Mouse (Mus musculus) left cerebral cortex, postnatal 10 days (tissue): ENCODE data around the gene Ush2a. TPM values are rescaled to one million over a fixed set of nuclear protein-coding genes. Genes with fewer than 3 reads are reported as not detected.

ENCODE experiments used
- DNase-seq, 2 experiments: peaks; one replicate each; pipeline ENCODE4 v3.0.0; 2021 to 2022; ENCODE audit warnings: low spot score in 2 of 2, mixed read lengths in 1 of 2; ENCODE audit errors: extremely low spot score in 1 of 2
- intact Hi-C: fragments of 180-260 bp; cut with DNase I; formaldehyde crosslinking; loops from one replicate; pipeline ENCODE4 v1.15.1; 2025
- total RNA-seq, 2 experiments: library from RNA; stranded (reverse); gene quantifications; 2 replicates each; pipeline ENCODE4 v1.2.3; 2021

The Ush2a gene
- total RNA-seq, 2 experiments from 2014 or later: 0.13 to 0.32 TPM

DNA sequence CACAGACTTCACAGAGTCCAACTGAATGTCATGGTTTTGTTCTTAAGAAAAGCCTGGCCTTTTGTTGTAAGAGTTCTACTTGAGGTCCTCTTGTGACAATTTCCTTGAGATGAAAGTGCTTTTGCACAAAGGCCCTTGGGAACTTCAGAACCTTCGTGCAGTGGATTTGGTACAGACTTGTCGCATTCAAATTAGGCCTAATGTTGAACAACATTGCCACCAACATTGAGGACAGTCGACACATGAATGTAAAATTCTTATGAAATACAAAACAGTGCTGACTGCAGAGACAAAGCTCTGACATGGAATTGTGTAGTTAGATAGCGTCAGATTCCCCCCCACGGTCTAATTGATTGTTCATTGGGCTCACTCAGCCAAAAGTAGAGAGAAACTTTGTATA is 243.1 kb downstream of the Ush2a start:
- intact Hi-C loops: no loop called here
- DNase-seq: no peak

DNA sequence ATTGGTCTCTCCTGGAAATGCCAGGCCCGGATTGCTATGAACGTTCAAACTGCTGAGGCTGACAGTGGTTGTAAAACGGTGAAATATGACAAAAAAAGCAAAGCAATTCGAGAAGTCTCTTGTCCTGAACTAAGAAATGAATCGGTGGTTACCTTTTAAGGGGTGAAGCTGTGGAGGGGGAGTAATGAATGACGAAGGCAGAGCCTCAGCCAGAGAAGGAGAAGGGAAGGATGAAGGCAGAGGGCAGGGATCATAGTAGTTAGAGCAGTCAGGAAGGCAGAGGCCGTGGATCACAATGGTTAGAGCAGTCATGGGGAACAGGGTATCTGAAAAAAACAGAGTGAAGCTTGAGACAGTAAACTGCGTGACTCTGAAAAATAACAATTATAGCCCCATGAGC is 257.0 kb downstream of the Ush2a start:
- DNase-seq: no peak
- intact Hi-C loops: no loop called here

DNA sequence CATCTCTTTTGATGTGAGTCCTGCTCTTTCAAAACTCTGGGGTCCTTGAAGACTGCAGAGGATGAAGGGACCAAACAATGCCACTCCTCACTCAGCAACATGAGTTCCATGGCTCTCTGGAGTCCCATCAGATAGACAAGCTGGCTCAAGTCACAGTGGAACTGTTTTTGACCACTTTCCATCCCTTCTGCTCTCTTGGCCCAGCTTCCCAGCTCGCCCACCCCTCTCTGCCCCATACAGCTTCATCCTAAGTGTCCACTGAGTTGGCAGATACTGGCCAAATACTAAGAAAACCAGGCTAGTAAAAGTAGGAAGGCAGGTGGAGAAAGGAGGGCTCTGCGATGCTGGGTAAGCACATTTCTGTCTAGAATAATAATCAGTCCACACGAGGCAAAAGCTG is 265.6 kb downstream of the Ush2a start:
- no peak for DNase-seq
- intact Hi-C loops: no loop called here

DNA sequence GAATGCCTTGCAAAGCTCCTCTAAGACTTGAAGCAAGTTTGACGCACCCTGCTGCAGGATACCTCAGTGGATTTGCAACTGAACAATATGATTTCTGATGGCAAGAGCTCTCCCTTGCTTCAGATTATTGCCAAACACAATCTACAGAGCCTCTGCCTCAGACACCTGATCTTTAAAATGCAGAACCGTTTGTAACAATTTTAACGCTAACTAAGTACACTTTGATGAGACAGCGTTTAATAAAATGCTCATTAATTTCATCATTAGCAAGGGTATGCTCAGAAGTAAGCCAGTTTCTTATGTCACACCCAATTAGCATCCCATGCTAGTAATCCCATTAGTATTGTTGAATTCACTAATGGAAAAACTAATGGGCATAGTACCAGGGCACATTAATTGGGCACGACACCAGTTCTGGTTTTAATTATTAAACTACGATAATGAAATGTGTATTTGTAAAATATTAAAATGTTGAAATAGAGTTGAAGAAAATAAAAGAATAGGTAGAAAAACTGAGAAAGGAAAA is 267.8 kb downstream of the Ush2a start:
- no peak for DNase-seq
- intact Hi-C loops: no loop called here

DNA sequence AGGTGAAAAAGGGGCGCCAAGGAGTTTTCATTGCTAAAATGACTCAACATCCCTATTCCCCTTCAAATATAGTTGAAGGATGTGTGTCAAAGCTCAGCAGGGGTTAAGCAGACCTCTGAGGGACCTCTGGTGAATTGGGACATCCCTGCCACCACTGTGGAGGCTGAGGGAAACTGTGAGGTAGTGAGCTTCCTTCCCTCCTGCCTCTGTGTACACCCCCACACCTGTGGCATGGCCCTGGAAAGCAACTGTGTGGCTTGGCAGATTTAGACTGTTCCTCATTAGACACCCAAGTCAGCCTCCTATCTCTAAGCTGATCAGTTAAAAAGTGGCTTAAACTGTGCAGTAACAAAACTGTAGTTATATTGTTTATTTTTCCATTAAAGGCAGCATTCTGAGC is 275.2 kb downstream of the Ush2a start:
- intact Hi-C loops: no loop called here
- DNase-seq: no peak

DNA sequence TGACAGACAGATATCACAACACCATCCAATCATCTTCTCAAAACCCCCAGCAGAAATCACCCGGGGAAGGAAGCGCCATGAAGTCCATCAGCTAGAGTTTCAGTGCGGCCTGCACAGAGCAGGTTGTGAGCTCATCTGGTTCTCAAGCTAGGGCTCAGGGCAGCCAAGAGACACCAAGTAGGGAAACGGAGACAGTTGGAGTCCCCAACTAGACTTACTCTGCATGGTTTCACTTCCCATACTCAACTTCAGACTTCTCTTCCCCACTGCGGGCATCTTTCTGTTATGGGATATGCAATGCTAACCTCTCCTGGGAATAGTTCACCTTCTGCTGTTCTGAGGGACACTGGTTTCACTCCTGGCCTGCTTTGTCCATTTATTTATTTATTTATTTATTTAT is 277.8 kb downstream of the Ush2a start:
- no peak for DNase-seq
- intact Hi-C loops: no loop called here

DNA sequence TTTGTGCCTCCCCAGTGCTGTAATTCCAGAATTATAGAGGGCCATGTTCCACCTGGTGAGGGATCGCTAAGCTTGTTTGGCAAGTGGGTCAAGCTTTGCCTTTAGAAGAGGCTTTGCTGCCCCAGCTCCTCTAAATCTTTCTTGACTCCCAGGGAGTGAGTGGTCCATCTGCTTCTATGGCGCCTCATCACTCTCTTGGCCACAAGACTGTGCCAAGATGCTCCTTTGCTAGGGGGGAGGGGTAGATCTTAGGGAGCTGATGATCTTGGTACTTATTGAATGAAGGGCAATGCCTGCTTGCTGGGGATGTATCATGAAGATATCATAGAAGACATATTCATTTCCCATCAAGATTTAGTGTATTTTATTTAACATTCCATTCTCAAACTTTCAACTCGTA is 279.7 kb downstream of the Ush2a start:
- no peak for DNase-seq
- intact Hi-C loops: no loop called here

DNA sequence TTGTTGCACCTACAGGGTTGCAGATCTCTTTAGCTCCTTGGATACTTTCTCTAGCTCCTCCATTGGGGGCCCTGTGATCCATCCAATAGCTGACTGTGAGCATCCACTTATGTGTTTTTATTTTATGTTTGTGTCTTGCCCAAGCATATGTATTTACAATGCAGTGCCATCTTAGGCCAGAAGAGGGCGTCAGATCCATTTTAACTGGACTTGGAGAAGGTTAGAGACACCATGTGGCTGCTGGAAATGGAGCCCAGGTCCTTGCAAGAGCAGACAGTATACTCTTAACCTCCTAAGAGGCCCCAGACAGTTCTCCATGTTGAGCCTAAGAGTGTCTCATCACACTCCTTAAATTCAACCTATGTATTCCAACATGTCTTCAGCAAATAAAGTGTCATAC is 281.5 kb downstream of the Ush2a start:
- no peak for DNase-seq
- intact Hi-C loops: no loop called here

DNA sequence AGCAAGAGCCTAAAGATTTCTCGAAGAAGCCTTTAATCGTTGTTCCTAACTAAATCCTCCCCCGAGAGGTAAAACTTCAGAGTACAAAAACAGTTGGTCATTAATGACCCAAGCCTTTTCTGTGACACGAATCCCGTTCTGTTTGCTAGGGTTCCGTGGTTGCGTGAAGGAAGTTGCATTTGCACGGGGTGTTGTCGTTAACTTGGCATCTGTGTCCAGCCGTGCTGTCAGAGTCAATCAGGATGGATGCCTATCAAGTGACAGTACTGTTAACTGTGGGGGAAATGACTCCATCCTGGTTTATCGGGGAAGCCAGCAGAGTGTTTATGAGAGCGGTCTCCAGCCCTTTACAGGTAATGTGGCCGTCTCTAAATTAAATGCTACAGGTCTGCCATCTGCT is 287.9 kb downstream of the Ush2a start:
- DNase-seq: no peak
- intact Hi-C loops: no loop called here

DNA sequence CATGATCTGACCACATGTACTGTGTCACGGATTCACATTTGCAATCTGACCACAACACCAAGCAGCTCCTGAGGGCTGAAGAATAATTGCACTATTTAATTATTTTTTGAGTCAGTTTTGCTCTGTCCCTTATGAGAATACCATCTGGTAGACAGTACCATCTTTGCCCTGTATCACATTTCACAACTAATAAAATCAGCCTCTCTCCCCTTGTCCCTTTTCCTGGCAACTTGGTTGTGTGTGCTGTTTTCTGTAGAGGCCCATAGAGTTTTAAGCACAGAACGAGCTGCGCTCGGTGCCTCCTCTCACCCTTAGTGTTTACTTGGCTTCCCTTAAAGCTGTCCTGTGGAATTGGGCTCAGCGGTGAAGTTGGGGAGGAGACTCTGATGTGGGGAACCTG is 290.0 kb downstream of the Ush2a start:
- intact Hi-C loops: no loop called here
- DNase-seq: no peak

DNA sequence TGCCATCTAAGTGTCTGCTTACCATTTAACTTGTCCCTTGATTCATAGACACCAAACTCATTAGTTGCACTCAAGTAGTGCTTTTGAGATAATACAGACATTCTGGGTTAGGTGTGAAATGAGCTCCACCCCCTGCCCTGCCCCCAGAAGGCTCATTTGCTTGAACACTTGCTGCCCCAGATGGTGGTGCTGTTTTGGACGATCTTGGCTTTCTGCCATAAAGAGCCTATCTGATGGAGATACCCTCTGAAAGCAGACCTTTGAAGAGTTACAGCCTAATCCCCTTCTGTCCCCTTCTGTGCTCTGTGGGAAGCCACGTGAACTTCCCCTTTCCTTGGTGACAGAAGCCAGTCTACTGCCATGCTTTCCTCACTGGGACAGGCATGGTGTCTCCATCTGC is 297.1 kb downstream of the Ush2a start:
- no peak for DNase-seq
- intact Hi-C loops: no loop called here

DNA sequence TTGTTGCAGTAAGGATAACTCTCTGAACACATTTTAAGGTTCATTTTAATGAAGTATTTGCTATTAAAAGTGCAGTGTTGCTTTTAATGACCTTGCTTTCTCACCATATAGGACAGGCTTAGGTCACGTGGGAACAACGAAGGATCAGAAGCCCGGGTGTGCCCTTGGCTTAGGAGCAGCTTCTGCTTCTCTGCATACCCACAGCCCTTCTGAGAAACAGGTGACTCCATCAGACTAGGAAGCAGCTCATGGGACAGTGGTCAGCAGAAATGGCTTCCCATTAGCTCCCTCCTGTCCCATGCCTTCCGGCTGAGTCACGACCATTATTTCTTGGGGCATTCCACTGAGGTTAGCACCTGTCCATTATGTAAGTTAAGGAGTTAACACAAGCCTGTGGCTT is 304.4 kb downstream of the Ush2a start:
- intact Hi-C loops: no loop called here

DNA sequence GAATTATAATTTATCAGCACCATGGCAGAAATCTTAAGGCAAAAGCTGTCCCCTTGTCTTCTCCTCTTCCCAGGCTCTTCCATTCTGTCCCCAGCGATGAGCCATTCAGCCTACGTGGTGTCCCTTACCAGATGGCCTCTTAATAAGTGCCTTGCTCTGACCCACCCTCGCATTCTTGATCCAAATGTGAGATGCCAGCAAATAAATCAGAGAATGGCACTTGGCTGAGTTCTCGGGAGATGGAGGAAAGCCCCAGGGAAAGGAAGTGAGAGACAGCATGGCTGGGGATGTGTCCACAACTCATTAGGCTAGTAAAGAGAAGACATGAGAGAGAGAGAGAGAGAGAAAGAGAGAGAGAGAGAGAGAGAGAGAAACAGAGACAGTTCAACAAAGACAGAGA is 305.7 kb downstream of the Ush2a start:
- intact Hi-C loops: no loop called here
- no peak for DNase-seq

More for the DNA sequence above, 304.4 kb downstream of the Ush2a start:
- no peak for DNase-seq

DNA sequence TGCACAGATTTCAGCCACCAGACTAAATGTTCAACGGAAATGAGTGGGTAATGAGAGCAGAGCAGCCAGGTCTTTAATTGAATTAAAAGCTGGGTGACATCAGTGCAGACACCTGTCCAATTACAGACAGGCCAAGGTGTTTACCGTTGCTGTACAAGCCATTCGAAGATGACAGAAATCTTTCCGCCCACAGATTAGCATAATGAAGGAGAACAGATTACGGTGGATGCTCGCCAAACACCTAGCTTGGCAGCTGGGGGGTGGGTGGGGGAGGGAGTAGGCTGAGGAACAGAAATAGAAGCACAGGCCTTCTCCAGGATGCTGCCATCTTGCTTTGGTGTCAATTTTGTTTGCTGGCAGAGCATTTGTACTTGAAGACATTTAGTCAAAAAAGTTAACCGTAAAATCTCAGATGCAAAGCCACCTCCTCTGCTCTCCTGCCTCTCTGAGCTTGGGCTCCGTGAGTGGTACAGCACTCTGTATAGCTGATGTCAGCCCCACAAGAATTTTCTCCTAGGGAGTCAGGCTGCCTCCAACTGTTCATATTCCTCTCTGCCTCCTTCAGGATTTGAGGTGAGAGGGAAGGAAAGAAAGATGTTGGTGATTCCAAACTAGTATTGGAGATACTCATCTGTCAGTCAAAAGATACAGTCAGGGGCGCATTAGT is 306.6 kb downstream of the Ush2a start:
- intact Hi-C loops: no loop called here
- no peak for DNase-seq

DNA sequence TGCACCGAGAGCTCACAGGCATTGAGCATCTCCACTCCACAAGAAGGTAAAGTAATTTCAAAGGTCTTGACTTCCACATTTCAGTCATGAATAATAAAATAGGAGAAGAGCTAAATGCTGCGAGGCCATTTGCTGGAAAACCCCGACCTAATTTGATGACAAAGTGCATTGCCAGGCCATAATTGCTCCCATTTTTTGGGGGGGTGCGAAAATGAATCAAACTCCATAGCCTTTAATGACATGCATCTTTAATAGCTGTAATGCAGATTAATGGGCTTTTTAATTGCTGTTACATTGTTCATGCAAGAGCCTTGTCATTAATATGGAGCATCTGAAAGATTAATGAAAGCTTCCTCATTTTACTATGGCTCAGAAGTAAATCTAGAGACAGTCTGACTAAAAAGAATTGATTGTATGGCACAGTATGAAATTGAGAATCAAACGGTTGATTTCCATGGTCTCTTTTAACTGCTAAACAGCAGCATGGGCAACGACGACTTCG is 314.5 kb downstream of the Ush2a start:
- intact Hi-C loops: no loop called here
- no peak for DNase-seq

DNA sequence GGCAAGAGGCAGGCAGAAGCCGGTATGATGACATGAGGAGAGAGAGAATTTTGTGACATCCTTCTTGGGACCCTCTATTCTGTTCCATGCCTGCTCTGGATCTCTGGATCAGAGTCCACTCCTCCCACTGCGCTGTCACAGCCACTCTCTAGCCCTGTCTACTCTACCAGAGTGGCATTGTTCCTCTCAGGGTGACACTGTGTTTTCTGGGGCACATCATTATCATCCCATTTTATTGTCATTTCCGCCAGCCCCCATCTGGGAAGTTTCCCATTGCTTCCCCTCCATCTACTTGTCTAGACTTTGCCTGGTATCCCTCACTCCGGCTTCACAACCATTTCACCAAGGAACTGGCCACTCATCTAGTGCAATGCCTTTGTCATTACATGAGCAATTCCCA is 315.6 kb downstream of the Ush2a start:
- intact Hi-C loops: no loop called here
- DNase-seq: no peak

DNA sequence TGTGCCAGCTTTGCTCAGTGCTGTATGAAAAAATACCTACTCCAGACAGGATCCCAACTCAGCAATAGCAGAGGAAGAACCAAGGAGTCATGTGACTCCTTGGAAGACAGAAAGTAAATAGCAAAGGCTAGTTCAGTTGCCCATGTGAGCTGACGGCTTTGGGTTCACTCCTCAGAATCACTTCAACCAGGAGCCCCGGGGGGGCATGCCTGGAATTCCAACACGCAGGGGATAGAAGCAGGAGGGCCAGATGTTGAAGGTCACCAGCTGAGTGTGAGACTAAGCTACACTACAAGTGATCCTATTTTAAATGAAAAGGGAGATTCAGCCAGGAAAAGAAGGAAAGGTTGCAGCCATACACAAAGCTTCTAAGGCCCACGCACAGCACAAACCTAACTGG is 319.3 kb downstream of the Ush2a start:
- no peak for DNase-seq
- intact Hi-C loops: no loop called here

DNA sequence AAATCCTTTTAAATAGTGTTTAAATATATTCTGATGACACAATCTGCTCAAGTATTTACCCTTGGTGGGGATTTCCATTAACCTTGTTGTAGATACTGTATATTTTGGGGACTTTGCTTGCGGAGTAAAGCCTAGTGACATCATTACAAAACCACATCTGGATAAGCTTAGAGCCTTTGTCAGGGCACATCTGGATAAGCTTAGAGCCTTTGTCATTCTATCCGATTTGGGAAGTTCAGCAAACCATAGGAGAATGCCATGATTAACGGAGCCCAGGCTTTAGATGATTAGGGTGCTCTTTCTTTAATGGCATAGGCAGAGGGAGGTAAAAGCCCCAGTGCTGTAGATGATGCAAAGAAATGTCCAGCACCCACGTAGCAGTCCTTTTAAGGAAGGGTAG is 333.4 kb downstream of the Ush2a start:
- DNase-seq: no peak
- intact Hi-C loops: no loop called here

DNA sequence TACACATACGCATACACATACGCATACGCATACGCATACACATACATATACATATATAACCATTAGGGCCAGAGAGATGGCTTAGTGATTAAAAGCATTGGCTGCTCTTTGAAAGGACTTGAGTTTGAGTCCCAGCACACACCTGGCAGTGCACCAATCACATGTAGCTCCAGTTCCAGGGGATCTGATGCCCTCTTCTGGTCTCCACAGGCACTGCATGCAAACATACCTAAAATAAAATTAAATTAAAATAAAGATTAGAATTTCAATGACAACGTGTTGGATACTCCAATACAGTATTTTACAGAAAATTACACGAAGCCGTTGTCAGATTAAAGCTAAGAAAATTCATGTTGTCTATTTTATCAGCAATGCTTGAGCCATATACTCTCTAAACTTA is 336.2 kb downstream of the Ush2a start:
- DNase-seq: no peak
- intact Hi-C loops: no loop called here

DNA sequence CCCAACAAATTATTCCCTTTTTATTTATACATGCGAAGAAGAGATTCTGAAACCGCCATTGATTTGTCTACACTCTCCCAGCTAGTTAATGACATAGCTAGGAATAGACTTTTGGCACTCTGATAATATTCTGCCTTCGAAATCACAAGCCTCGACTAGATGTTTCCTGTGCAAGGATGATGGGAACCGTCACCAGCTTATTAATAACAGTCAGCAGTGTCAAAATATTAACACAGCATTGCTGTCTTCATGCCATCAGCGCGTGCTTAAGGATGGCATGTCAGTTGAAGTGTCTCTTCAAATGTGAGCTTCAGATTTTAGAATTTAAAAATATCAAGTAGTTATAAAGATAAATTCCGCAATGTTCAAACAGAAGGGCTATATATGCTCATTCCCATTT is 337.3 kb downstream of the Ush2a start:
- intact Hi-C loops: no loop called here

DNA sequence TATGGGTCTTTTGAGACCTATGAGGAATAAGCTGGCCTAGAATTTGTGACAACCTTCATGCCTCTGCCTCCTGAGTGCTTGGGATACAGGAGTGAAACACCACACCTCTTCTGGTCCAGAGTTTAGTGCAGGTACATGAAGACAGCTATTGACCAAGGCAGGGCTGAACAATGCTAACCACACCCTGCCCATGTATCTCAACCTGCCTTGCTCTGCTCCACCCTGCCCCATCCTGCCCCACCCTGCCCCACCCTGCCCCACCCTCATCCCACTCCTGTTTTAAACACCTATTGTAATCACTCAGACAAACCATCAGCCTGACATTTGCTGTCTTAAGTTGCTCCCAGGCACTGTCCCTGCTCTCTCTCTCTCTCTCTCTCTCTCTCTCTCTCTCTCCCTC is 344.6 kb downstream of the Ush2a start:
- intact Hi-C loops: no loop called here
- DNase-seq: no peak

More for the DNA sequence above, 337.3 kb downstream of the Ush2a start:
- DNase-seq: no peak
